Mouse (Mus musculus) CH12.LX (cell line): ENCODE measurements around the gene Tnfsf13. TPM values are rescaled to one million over a fixed set of nuclear protein-coding genes. Genes with fewer than 3 reads are reported as not detected.

Experiments
- DNase-seq: peaks from one replicate; pipeline ENCODE4 v3.0.0-alpha.2; 2013; ENCODE audit errors: extremely low read depth
- H3K27ac ChIP-seq: 2 replicates; pipeline ENCODE4 v1.5.1; 2012; ENCODE audit warnings: low read depth, mild to moderate bottlenecking, control low read depth, moderate library complexity; ENCODE audit not compliant: insufficient read depth
- H3K27me3 ChIP-seq: replicated peaks from 2 replicates; pipeline ENCODE3; 2012; ENCODE audit warnings: inconsistent platforms
- H3K36me3 ChIP-seq, 2 experiments: replicated peaks in 1 of 2; 2 replicates each; pipeline versions ENCODE3 to v1.6.1; 2012; ENCODE audit warnings: inconsistent platforms in 1 of 2, low read length in 1 of 2, mild to moderate bottlenecking in 1 of 2, mixed read lengths in 1 of 2, moderate library complexity in 1 of 2; ENCODE audit not compliant: control insufficient read depth in 1 of 2, insufficient read depth in 1 of 2
- H3K4me1 ChIP-seq, 2 experiments: 2 replicates each; pipeline ENCODE4 v1.6.1; 2012; ENCODE audit warnings: inconsistent platforms in 1 of 2, moderate library complexity in 1 of 2; ENCODE audit not compliant: insufficient read depth in 2 of 2, control insufficient read depth in 1 of 2
- H3K4me2 ChIP-seq: 2 replicates; pipeline ENCODE4 v1.6.1; 2012; ENCODE audit warnings: low read depth, mild to moderate bottlenecking, control low read depth; ENCODE audit not compliant: poor library complexity, insufficient read depth, severe bottlenecking
- H3K4me3 ChIP-seq, 3 experiments: fragments of 150-350 bp in 1 of 3; sonication (generic) in 1 of 3; replicated peaks in 1 of 3; 2 replicates each; pipeline versions ENCODE3 to v1.5.1; 2011 to 2012; ENCODE audit warnings: low read depth in 2 of 3, low read length in 2 of 3, mild to moderate bottlenecking in 2 of 3, moderate library complexity in 2 of 3, control low read depth in 1 of 3, improper control_type of control experiment in 1 of 3, inconsistent platforms in 1 of 3, mixed read lengths in 1 of 3; ENCODE audit not compliant: poor library complexity in 1 of 3
- H3K79me2 ChIP-seq: replicated peaks from 2 replicates; pipeline ENCODE4 v1.6.1; 2012; ENCODE audit warnings: mild to moderate bottlenecking, moderate library complexity; ENCODE audit not compliant: control insufficient read depth, poor library complexity, insufficient read depth, severe bottlenecking; ENCODE audit errors: extremely low read depth
- H3K9ac ChIP-seq: 2 replicates; pipeline ENCODE4 v1.6.1; 2012; ENCODE audit warnings: low read depth, mild to moderate bottlenecking, control low read depth, moderate library complexity; ENCODE audit not compliant: insufficient read depth
- H3K9me3 ChIP-seq: replicated peaks from 2 replicates; pipeline ENCODE3; 2012; ENCODE audit warnings: low read length, inconsistent platforms, mixed read lengths
- E2F4 ChIP-seq: IDR thresholded peaks from 2 replicates; pipeline ENCODE4 v1.6.1; 2011; ENCODE audit warnings: low read depth, low read length, improper control_type of control experiment; ENCODE audit not compliant: insufficient replicate concordance
- ETS1 ChIP-seq: conservative IDR thresholded peaks from 2 replicates; pipeline ENCODE4 v1.6.1; 2012; ENCODE audit warnings: low read depth, mild to moderate bottlenecking, inconsistent platforms, low read length, improper control_type of control experiment, moderate library complexity
- IRF4 ChIP-seq: IDR thresholded peaks from 2 replicates; pipeline ENCODE4 v1.6.1; 2014; ENCODE audit warnings: low read depth, mild to moderate bottlenecking, inconsistent platforms, low read length, improper control_type of control experiment
- JUN ChIP-seq: IDR thresholded peaks from 2 replicates; pipeline ENCODE4 v1.6.1; 2011; ENCODE audit warnings: low read depth, mild to moderate bottlenecking, low read length, improper control_type of control experiment, moderate library complexity; ENCODE audit not compliant: insufficient read depth
- JUND ChIP-seq: conservative IDR thresholded peaks from 2 replicates; pipeline ENCODE4 v1.6.1; 2011; ENCODE audit warnings: low read depth, low read length, improper control_type of control experiment
- KAT2A ChIP-seq: IDR thresholded peaks from 2 replicates; pipeline ENCODE4 v1.6.1; 2012; ENCODE audit warnings: low read length, improper control_type of control experiment, inconsistent platforms; ENCODE audit not compliant: insufficient replicate concordance
- MEF2A ChIP-seq: IDR thresholded peaks from 2 replicates; pipeline ENCODE4 v1.6.1; 2014; ENCODE audit warnings: low read depth, mild to moderate bottlenecking, inconsistent platforms, low read length, improper control_type of control experiment, borderline replicate concordance
- NELFE ChIP-seq: IDR thresholded peaks from 2 replicates; pipeline ENCODE4 v1.6.1; 2011; ENCODE audit warnings: low read depth, low read length, improper control_type of control experiment
- PAX5 ChIP-seq: IDR thresholded peaks from 2 replicates; pipeline ENCODE4 v1.6.1; 2012; ENCODE audit warnings: low read length, inconsistent platforms, mixed read lengths
- POLR2A ChIP-seq: IDR thresholded peaks from 2 replicates; pipeline ENCODE4 v1.6.1; 2011; ENCODE audit warnings: low read depth, mild to moderate bottlenecking, improper control_type of control experiment, low read length
- POLR2AphosphoS2 ChIP-seq: IDR thresholded peaks from 2 replicates; pipeline ENCODE4 v1.6.1; 2011; ENCODE audit warnings: low read depth, low read length, improper control_type of control experiment
- UBTF ChIP-seq: IDR thresholded peaks from 2 replicates; pipeline ENCODE4 v1.6.1; 2012; ENCODE audit warnings: low read depth, mild to moderate bottlenecking, inconsistent platforms, low read length, improper control_type of control experiment, moderate library complexity
- USF1 ChIP-seq: IDR thresholded peaks from 2 replicates; pipeline ENCODE4 v1.6.1; 2014; ENCODE audit warnings: low read depth, mild to moderate bottlenecking, inconsistent platforms, low read length, improper control_type of control experiment
- ZNF384 ChIP-seq: IDR thresholded peaks from 2 replicates; pipeline ENCODE4 v1.6.1; 2012; ENCODE audit warnings: low read depth, low read length, improper control_type of control experiment, inconsistent platforms
- dilution Hi-C: fragments of 300-500 bp; cut with MboI; formaldehyde crosslinking; loops from 2 replicates; pipeline ENCODE4 v1.14.3; 2020; ENCODE audit warnings: low sequenced_read_pairs; ENCODE audit not compliant: extremely low pct_unique_long_range_greater_than_20kb, extremely low pct_ligation_motif_present
- in situ Hi-C: fragments of 300-500 bp; cut with MboI; formaldehyde crosslinking; loops from 3 replicates; pipeline ENCODE4 v1.14.3; 2019; ENCODE audit warnings: low sequenced_read_pairs, low pct_ligation_motif_present, low pct_unique_long_range_greater_than_20kb, mixed read lengths
- polyA plus RNA-seq: library from polyadenylated mRNA; unstranded; fragments of >175 nt; gene quantifications from 2 replicates; pipeline ENCODE4 v1.2.1, GENCODE M21; 2012; ENCODE audit warnings: low read depth; ENCODE audit not compliant: insufficient read length
- total RNA-seq, 2 experiments: library from RNA; depleted of rRNA; stranded (reverse); fragments of 300-350 nt in 1 of 2; fragments of >200 nt in 1 of 2; gene quantifications; 2 replicates each; pipeline ENCODE4 v1.2.3; 2012 to 2014

Tnfsf13 gene
- total and polyA plus RNA-seq, 3 experiments = 0.21 to 0.63 (median 0.35) TPM

DNA sequence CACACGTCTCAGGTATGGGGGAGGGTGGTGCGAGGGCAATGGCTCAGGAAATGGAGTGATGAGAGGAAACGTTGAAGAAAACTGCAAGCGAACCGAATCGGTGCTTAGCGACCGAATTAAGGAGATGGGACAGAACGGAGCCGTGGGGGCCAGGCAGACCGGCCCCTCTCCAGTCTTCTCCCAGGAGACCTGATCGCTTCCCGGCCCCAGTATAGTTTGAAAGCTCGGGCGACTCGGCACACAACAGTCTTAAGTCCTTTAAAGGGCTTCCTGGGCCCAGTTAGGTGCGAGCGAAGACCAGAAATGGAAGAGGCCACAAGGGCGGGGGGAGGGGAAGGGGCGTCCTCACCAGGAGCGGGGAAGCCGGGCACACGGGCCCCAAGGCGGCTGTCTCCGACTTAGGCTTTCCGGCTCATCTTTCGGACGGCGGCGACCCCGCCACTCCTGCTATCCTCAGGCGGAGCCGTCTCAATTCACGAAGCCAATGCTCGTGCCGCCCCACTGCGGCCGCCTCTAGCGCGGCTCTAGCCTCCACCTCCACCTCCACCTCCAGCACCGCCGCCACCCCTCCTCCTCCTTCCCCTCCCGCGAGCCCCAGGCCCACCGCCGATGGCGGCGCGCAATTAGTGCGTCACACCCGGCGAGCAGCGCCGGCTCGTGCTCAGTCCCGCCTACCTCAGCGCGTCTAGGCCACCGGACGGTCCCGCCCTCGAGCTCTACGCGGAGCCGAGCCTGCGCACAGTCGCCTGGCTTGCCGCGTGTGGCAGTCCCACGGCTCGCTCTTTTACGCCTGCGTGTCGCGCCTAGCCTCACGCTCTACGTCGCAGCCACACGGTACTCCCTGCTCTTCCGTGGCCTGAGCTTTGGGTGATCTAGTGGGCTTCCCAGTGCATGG is 4.0 kb downstream of the Tnfsf13 start, which contains the start of gene Senp3 (continued):
- TF ChIP-seq PAX5 = no peak
- peak; percentile 77; the same call in 1 of the 2 replicates for TF ChIP-seq KAT2A
- TF ChIP-seq POLR2A = peak; percentile 97
- peak; percentile 71; the same call in 1 of the 2 replicates for TF ChIP-seq E2F4
- no peak for TF ChIP-seq JUND
- peak; percentile 79 for TF ChIP-seq MEF2A
- peak; percentile 95 for TF ChIP-seq POLR2AphosphoS2
- peak; percentile 97 for TF ChIP-seq NELFE
- TF ChIP-seq USF1 = peak; percentile 50
- no peak for TF ChIP-seq JUN
- peak; percentile 84; the same call in 1 of the 2 replicates for TF ChIP-seq UBTF
- peak; percentile 65 for TF ChIP-seq IRF4

DNA sequence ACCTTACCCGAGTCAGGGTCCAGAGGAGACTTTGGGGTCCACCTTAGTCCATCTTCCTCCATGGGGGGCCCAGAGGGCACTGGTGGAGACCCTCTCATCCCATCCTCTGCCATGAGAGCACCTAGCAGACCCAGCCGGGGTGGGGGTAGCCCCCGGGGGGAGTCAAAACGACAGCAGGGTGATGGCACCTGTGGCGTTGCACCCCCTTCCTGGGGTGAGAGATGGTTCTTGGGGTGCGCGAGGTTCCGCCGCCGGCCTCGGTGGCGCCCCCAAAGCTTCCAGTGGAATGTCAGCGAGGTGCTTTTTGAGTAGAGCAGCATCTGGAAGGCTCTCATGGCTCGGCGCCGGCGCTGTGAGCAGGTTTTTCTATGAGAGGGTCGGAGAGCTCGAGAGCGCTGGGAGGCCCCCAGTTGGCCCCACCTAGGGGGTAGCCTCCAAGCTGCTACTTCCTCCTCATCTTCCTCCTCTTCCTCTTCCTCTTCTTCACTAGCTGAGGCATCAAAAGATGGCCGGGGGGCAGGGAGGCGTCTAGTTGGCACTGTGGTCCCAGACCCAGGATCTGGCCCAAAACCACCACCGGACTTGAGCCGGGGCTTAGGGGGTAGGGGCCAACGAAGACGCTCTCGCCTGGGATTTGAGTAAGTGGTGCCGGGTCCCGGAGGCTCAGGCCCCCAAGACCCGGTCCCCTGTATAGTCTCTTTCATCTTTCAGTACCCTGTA is 5.3 kb downstream of the Tnfsf13 start:
- dilution Hi-C loops = no loop called here
- Histone ChIP-seq H3K4me2 (peak overlapping the region; percentile 100), H3K9ac (peak overlapping the region; percentile 79), H3K79me2 (peaks cover 42% of the 10 kb centered on the region), H3K27ac (no peak overlapping the region), H3K4me1 (peaks cover 0 to 58% of the 10 kb centered on the region in 2 experiments; a peak in 2 of 4 replicates), H3K9me3 (no peaks in the 10 kb centered on the region), H3K27me3 (no peaks in the 10 kb centered on the region), H3K36me3 (peaks cover 38 to 47% of the 10 kb centered on the region in 2 experiments), H3K4me3 (peak overlapping the region; percentile 75 to 96 (median 85))
- DNase-seq = no peak
- TF ChIP-seq POLR2AphosphoS2 (no peak), POLR2A (0 out of 2 replicates have a peak, but pooled peaks have one; percentile 22)
- in situ Hi-C loops = loop anchor here (5.0 to 10.0 kb wide), 2 partner anchors 65 to 197 kb away; partner anchors contain the start of gene Tmem95

DNA sequence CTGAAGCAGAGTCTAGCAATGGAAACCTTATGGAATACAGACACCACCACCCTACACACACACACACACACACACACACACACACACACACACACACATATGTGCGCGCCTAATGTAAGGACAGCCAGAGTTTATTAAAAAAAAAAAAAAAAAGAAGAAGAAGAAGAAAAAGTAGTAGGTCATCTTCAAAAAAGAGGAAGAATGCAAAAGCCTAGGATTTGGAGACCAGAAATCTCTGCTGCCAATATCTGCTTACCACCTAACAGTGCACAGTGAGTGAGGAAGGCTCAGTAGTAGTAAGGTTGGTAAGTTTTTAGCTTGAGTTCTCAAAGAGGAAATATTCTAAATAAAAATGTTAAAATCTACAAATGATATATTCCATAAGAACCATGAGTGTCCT is 6.4 kb downstream of the Tnfsf13 start:
- H3K4me3 ChIP-seq = no peak overlapping the region
- DNase-seq = no peak
- H3K9ac ChIP-seq = no peak overlapping the region
- peaks cover 47 to 59% of the 10 kb centered on the region in 2 experiments for H3K36me3 ChIP-seq
- H3K27me3 ChIP-seq = no peaks in the 10 kb centered on the region
- no peaks in the 10 kb centered on the region for H3K9me3 ChIP-seq
- in situ Hi-C loops (no loop called here), dilution Hi-C loops (no loop called here)
- peaks cover 0 to 55% of the 10 kb centered on the region in 2 experiments; a peak in 2 of 4 replicates for H3K4me1 ChIP-seq
- no peak for TF ChIP-seq ETS1
- TF ChIP-seq ZNF384 = no peak; the same call in 1 of the 2 replicates
- no peak for TF ChIP-seq E2F4
- H3K27ac ChIP-seq = no peak overlapping the region
- no peak overlapping the region; the same call in 1 of the 2 replicates for H3K4me2 ChIP-seq
- H3K79me2 ChIP-seq = peaks cover 43% of the 10 kb centered on the region
